Mouse (Mus musculus) liver, postnatal 0 days (tissue): Measurements from ENCODE around the gene Gm30191.

Experiments
- CTCF ChIP-seq: sonication (generic); IDR thresholded peaks from 2 replicates; pipeline ENCODE4 v1.5.1; 2016; ENCODE audit warnings: antibody characterized with exemption, low read depth
- EP300 ChIP-seq: IDR thresholded peaks from 2 replicates; pipeline ENCODE4 v1.6.1; 2016; ENCODE audit warnings: antibody characterized with exemption, low read depth, mild to moderate bottlenecking

- TF ChIP-seq CTCF (peak; percentile 91), EP300 (no peak)
Observed at GRCm38 (mm10) chr4:134249651-134250050, 2.9 kb downstream of the Gm30191 start.
